In genomic region chr7:33900007-33900406, GRCm38 (mm10) we compare ENCODE assay signal across 25 mouse cellular contexts. TPM values are rescaled to one million over a fixed set of nuclear protein-coding genes. Genes with fewer than 3 reads are reported as not detected.
DNase-seq lines count a peak whose midpoint lies in the region; ATAC-seq and TF ChIP-seq lines count a peak whose summit lies in the region.
"Had no signal": no experiment of that assay in that cellular context is flagged by ENCODE, and none has a peak within 500 bp of the region (broad histone marks: within the 10 kb centered on the region; RNA-seq: fewer than 3 reads in every experiment).

No protein-coding gene starts in this region.

- no peak overlapping the region for H3K27ac ChIP-seq in heart, embryonic 12.5 days (ENCODE audit: poor library complexity, severe bottlenecking)
- no peak overlapping the region for H3K27ac ChIP-seq in liver, adult 2 months (replicated peaks; ENCODE audit: insufficient read depth, low read depth, low read length)
- no peak overlapping the region for H3K27ac ChIP-seq in liver, embryonic 11.5 days (ENCODE audit: low read depth, low read length)
- H3K27ac ChIP-seq in gastrocnemius, adult 2 months, result no peak overlapping the region
- H3K27ac ChIP-seq: forebrain, embryonic 10.5 days; heart, adult 2 months; kidney, postnatal 0 days; layer of hippocampus, adult 2 months; liver, embryonic 14.5 days; midbrain, embryonic 13.5 days had no signal

- no peak for TF ChIP-seq CTCF in liver, adult 2 months (IDR thresholded peaks at IDR 0.05; ENCODE audit: low read depth, low read length)
- no peak for TF ChIP-seq CTCF in gastrocnemius, adult 2 months (IDR thresholded peaks at IDR 0.05)

- no peak overlapping the region for H3K4me3 ChIP-seq in heart, embryonic 12.5 days
- H3K4me3 ChIP-seq in liver, adult 2 months (ENCODE audit: insufficient read depth, low read depth, low read length), result no peak overlapping the region
- H3K4me3 ChIP-seq in liver, embryonic 11.5 days (ENCODE audit: low read depth, low read length), result no peak overlapping the region
- no peak overlapping the region for H3K4me3 ChIP-seq in gastrocnemius, adult 2 months
- H3K4me3 ChIP-seq: forebrain, embryonic 10.5 days; heart, adult 2 months; layer of hippocampus, adult 2 months; midbrain, embryonic 13.5 days had no signal

- no peaks in the 10 kb centered on the region for H3K4me1 ChIP-seq in heart, embryonic 12.5 days (replicated peaks)
- no peaks in the 10 kb centered on the region for H3K4me1 ChIP-seq in liver, adult 2 months (ENCODE audit: control insufficient read depth, insufficient read depth, low read length)
- H3K4me1 ChIP-seq in liver, embryonic 11.5 days (replicated peaks; ENCODE audit: control insufficient read depth, insufficient read depth, low read length), result no peaks in the 10 kb centered on the region
- H3K4me1 ChIP-seq: forebrain, embryonic 10.5 days; midbrain, embryonic 13.5 days had no signal

- TF ChIP-seq POLR2A in liver, adult 2 months (IDR thresholded peaks at IDR 0.05; ENCODE audit: extremely low read depth, insufficient read depth, low read length), result no peak

- WGBS in heart, embryonic 12.5 days, result 61% methylated on average over 2 of the region's 2 CpGs
- WGBS in liver, adult 2 months, result 39% methylated on average over 2 of the region's 2 CpGs
- 63% methylated on average over 2 of the region's 2 CpGs for WGBS in liver, embryonic 11.5 days

- ATAC-seq in heart, embryonic 12.5 days (ENCODE audit: insufficient number of reproducible peaks, low FRiP score), result no peak
- ATAC-seq in liver, embryonic 11.5 days (replicated peaks; ENCODE audit: low FRiP score), result no peak
- peak; percentile 93 for ATAC-seq in megakaryocyte, adult 5-6 weeks (ENCODE audit: poor library complexity, severe bottlenecking)
- ATAC-seq: inflammation-experienced regulatory T-cells, adult 6 months; midbrain, embryonic 13.5 days had no signal

- no peaks in the 10 kb centered on the region for H3K79me2 ChIP-seq in liver, adult 2 months (ENCODE audit: control insufficient read depth, insufficient read depth, low read length)

- H3K4me2 ChIP-seq in heart, embryonic 12.5 days, result no peak overlapping the region
- no peak overlapping the region for H3K4me2 ChIP-seq in liver, embryonic 11.5 days
- H3K4me2 ChIP-seq: midbrain, embryonic 13.5 days had no signal

- intact Hi-C loops in gastrocnemius, adult 2 months (cut with DNase I), result no loop called here
- intact Hi-C loops in left cerebral cortex, postnatal 36 days (cut with DNase I), result no loop called here

- no peaks in the 10 kb centered on the region for H3K36me3 ChIP-seq in heart, embryonic 12.5 days
- H3K36me3 ChIP-seq in liver, adult 2 months (ENCODE audit: control insufficient read depth, insufficient read depth, low read length), result no peaks in the 10 kb centered on the region
- H3K36me3 ChIP-seq in liver, embryonic 11.5 days (ENCODE audit: control insufficient read depth, insufficient read depth, low read length), result no peaks in the 10 kb centered on the region
- H3K36me3 ChIP-seq: forebrain, embryonic 10.5 days; midbrain, embryonic 13.5 days had no signal

- no peak overlapping the region for H3K9ac ChIP-seq in heart, embryonic 12.5 days
- H3K9ac ChIP-seq in liver, adult 2 months (ENCODE audit: low read depth, low read length), result no peak overlapping the region
- no peak overlapping the region for H3K9ac ChIP-seq in liver, embryonic 11.5 days (ENCODE audit: low read depth, low read length)
- H3K9ac ChIP-seq: liver, embryonic 14.5 days; midbrain, embryonic 13.5 days had no signal

- peak; percentile 97 for DNase-seq in heart, adult 11 months
- DNase-seq in liver, adult 2 months (ENCODE audit: extremely low read depth, low read depth, low spot score), result peak; percentile 25
- DNase-seq in liver, embryonic 11.5 days (ENCODE audit: low spot score), result no peak
- DNase-seq in gastrocnemius, adult 2 months, result peak; percentile 27
- no peak for DNase-seq in left cerebral cortex, postnatal 36 days (ENCODE audit: low spot score in 2 of 2)
- no peak for DNase-seq in testis, postnatal 14 days (ENCODE audit: low spot score)
- DNase-seq: adrenal gland, postnatal 25 days; cerebellum, adult 8-10 months; lung, postnatal 14 days; right cerebral cortex, adult 18-20 months; thymus, postnatal 14 days had no signal

- H3K27me3 ChIP-seq in heart, embryonic 12.5 days (replicated peaks), result no peaks in the 10 kb centered on the region
- H3K27me3 ChIP-seq in liver, adult 2 months (ENCODE audit: control insufficient read depth, insufficient read depth, low read length), result no peaks in the 10 kb centered on the region
- H3K27me3 ChIP-seq in liver, embryonic 11.5 days (replicated peaks; ENCODE audit: control insufficient read depth, insufficient read depth, low read length), result no peaks in the 10 kb centered on the region
- H3K27me3 ChIP-seq: midbrain, embryonic 13.5 days had no signal

- H3K9me3 ChIP-seq in heart, embryonic 12.5 days (replicated peaks), result peaks cover 63% of the 10 kb centered on the region
- H3K9me3 ChIP-seq in liver, embryonic 11.5 days (ENCODE audit: control insufficient read depth, low read length), result peaks cover 25% of the 10 kb centered on the region

RNA-seq across cellular contexts. Expression of gene Scgb2b26, which starts 44.8 kb away (rescaled TPM):
- polyA plus RNA-seq in heart, embryonic 12.5 days (2016; fragmentation: Nextera tagmentation; extraction: Ambion mirVana), result not detected in 2 replicates
- not detected in 2 replicates for total RNA-seq in liver, adult 2 months (2014; rRNA removed)
- polyA plus RNA-seq in liver, adult 2 months (2012; rRNA removed), result not detected in 2 replicates
- not detected in 2 replicates for polyA plus RNA-seq in liver, embryonic 11.5 days (2014; fragmentation: Nextera tagmentation; extraction: Ambion mirVana)
- total RNA-seq in gastrocnemius, adult 2 months (2021), result not detected
- not detected in 2 replicates for total RNA-seq in megakaryocyte, adult 5-6 weeks (2015)
- total RNA-seq in megakaryocyte, adult 5-6 weeks (2017), result not detected in 2 replicates
- not detected for total RNA-seq in left cerebral cortex, postnatal 36 days (2021)
- total RNA-seq: adrenal gland, postnatal 25 days; heart, adult 2 months; layer of hippocampus, adult 2 months; left cerebral cortex, adult 18-20 months had no signal
- polyA plus RNA-seq: embryonic facial prominence, embryonic 14.5 days; forebrain, embryonic 10.5 days; heart, adult 2 months; hindbrain, embryonic 11.5 days; inflammation-experienced regulatory T-cells, adult 6 months; kidney, postnatal 0 days; limb, embryonic 11.5 days; liver, embryonic 14.5 days; midbrain, embryonic 13.5 days; stomach, embryonic 16.5 days had no signal

Comparison
In these comparisons a context has a peak if more than half of its experiments do, and no peak if none do; other contexts are left out.
1. DNase-seq: peak in heart, adult 11 months (single experiment), liver, adult 2 months (single experiment) and gastrocnemius, adult 2 months (single experiment); none in liver, embryonic 11.5 days (single experiment), left cerebral cortex, postnatal 36 days (0 of 2) and testis, postnatal 14 days (single experiment).